Mouse (Mus musculus): ENCODE measurements around the gene Gm3336. TPM values are rescaled to one million over a fixed set of nuclear protein-coding genes. Genes with fewer than 3 reads are reported as not detected.

The Gm3336 gene
- polyA plus RNA-seq, 1 experiment from 2014 or later = 0.35 TPM

Other genes with a start within 250 kb of the Gm3336 start
- gene Klhl26, start 241.6 kb upstream of the Gm3336 start, polyA plus RNA-seq (2015; fragmentation: Nextera tagmentation; extraction: Ambion mirVana) = 6.4 and 6.7 TPM in 2 replicates
- not detected in 2 replicates for gene Tmem59l, start 231.2 kb upstream of the Gm3336 start, polyA plus RNA-seq (2015; fragmentation: Nextera tagmentation; extraction: Ambion mirVana)
- gene Crlf1, start 225.4 kb upstream of the Gm3336 start, polyA plus RNA-seq (2015; fragmentation: Nextera tagmentation; extraction: Ambion mirVana) = 0.97 and 1.7 TPM in 2 replicates
- 58.0 and 60.5 TPM in 2 replicates for gene Rex1bd, start 211.8 kb upstream of the Gm3336 start, polyA plus RNA-seq (2015; fragmentation: Nextera tagmentation; extraction: Ambion mirVana)
- 466 and 562 TPM in 2 replicates for gene Uba52, start 207.7 kb upstream of the Gm3336 start, polyA plus RNA-seq (2015; fragmentation: Nextera tagmentation; extraction: Ambion mirVana)
- gene Fkbp8, start 190.8 kb upstream of the Gm3336 start, polyA plus RNA-seq (2015; fragmentation: Nextera tagmentation; extraction: Ambion mirVana) = 163 and 186 TPM in 2 replicates
- gene Kxd1, start 190.6 kb upstream of the Gm3336 start, polyA plus RNA-seq (2015; fragmentation: Nextera tagmentation; extraction: Ambion mirVana) = 28.9 and 30.2 TPM in 2 replicates
- 11.8 and 14.2 TPM in 2 replicates for gene Ell, start 179.1 kb upstream of the Gm3336 start, polyA plus RNA-seq (2015; fragmentation: Nextera tagmentation; extraction: Ambion mirVana)
- 43.2 and 44.7 TPM in 2 replicates for gene Isyna1, start 124.2 kb upstream of the Gm3336 start, polyA plus RNA-seq (2015; fragmentation: Nextera tagmentation; extraction: Ambion mirVana)
- gene Ssbp4, start 109.7 kb upstream of the Gm3336 start, polyA plus RNA-seq (2015; fragmentation: Nextera tagmentation; extraction: Ambion mirVana) = 37.8 and 47.7 TPM in 2 replicates
- 7.2 and 7.4 TPM in 2 replicates for gene Lrrc25, start 102.4 kb upstream of the Gm3336 start, polyA plus RNA-seq (2015; fragmentation: Nextera tagmentation; extraction: Ambion mirVana)
- 3.4 and 4.3 TPM in 2 replicates for gene Gdf15, start 86.1 kb upstream of the Gm3336 start, polyA plus RNA-seq (2015; fragmentation: Nextera tagmentation; extraction: Ambion mirVana)
- gene Pgpep1, start 58.2 kb upstream of the Gm3336 start, polyA plus RNA-seq (2015; fragmentation: Nextera tagmentation; extraction: Ambion mirVana) = 21.7 and 22.3 TPM in 2 replicates
- 148 and 155 TPM in 2 replicates for gene Lsm4, start 45.3 kb upstream of the Gm3336 start, polyA plus RNA-seq (2015; fragmentation: Nextera tagmentation; extraction: Ambion mirVana)
- gene Jund, start 19.6 kb upstream of the Gm3336 start, polyA plus RNA-seq (2015; fragmentation: Nextera tagmentation; extraction: Ambion mirVana) = 23.7 and 26.1 TPM in 2 replicates
- 0.01 and 0.02 TPM in 2 replicates for gene Iqcn, start 15.1 kb upstream of the Gm3336 start, polyA plus RNA-seq (2015; fragmentation: Nextera tagmentation; extraction: Ambion mirVana)
- gene Pde4c, start 5.2 kb downstream of the Gm3336 start, polyA plus RNA-seq (2015; fragmentation: Nextera tagmentation; extraction: Ambion mirVana) = 1.4 and 1.9 TPM in 2 replicates
- gene Rab3a, start 36.1 kb downstream of the Gm3336 start, polyA plus RNA-seq (2015; fragmentation: Nextera tagmentation; extraction: Ambion mirVana) = 2.7 and 3.5 TPM in 2 replicates
- 34.7 and 37.8 TPM in 2 replicates for gene Mpv17l2, start 42.4 kb downstream of the Gm3336 start, polyA plus RNA-seq (2015; fragmentation: Nextera tagmentation; extraction: Ambion mirVana)
- 14.7 and 16.5 TPM in 2 replicates for gene Pik3r2, start 58.2 kb downstream of the Gm3336 start, polyA plus RNA-seq (2015; fragmentation: Nextera tagmentation; extraction: Ambion mirVana)
- 6.7 and 8.2 TPM in 2 replicates for gene Mast3, start 86.5 kb downstream of the Gm3336 start, polyA plus RNA-seq (2015; fragmentation: Nextera tagmentation; extraction: Ambion mirVana)
- gene Il12rb1, start 89.9 kb downstream of the Gm3336 start, polyA plus RNA-seq (2015; fragmentation: Nextera tagmentation; extraction: Ambion mirVana) = 0.22 TPM in 2 replicates
- 12.6 and 15.2 TPM in 2 replicates for gene Arrdc2, start 121.2 kb downstream of the Gm3336 start, polyA plus RNA-seq (2015; fragmentation: Nextera tagmentation; extraction: Ambion mirVana)
- 0.25 and 0.38 TPM in 2 replicates for gene Kcnn1, start 144.7 kb downstream of the Gm3336 start, polyA plus RNA-seq (2015; fragmentation: Nextera tagmentation; extraction: Ambion mirVana)
- gene Ccdc124, start 155.4 kb downstream of the Gm3336 start, polyA plus RNA-seq (2015; fragmentation: Nextera tagmentation; extraction: Ambion mirVana) = 48.1 and 51.2 TPM in 2 replicates
- gene Slc5a5, start 174.2 kb downstream of the Gm3336 start, polyA plus RNA-seq (2015; fragmentation: Nextera tagmentation; extraction: Ambion mirVana) = 0.05 TPM in 1 of 2 replicates, not detected in the other
- gene Rpl18a, start 178.9 kb downstream of the Gm3336 start, polyA plus RNA-seq (2015; fragmentation: Nextera tagmentation; extraction: Ambion mirVana) = 2,061 and 2,126 TPM in 2 replicates
- 15.4 and 17.6 TPM in 2 replicates for gene Map1s, start 187.4 kb downstream of the Gm3336 start, polyA plus RNA-seq (2015; fragmentation: Nextera tagmentation; extraction: Ambion mirVana)

Measured in liver, embryonic 15.5 days (tissue).